Mouse (Mus musculus) embryonic facial prominence, embryonic 10.5 days (tissue): ENCODE measurements around the gene Mroh2a. TPM values are rescaled to one million over a fixed set of nuclear protein-coding genes. Genes with fewer than 3 reads are reported as not detected.

ENCODE experiments used
- DNase-seq: peaks from one replicate; pipeline ENCODE4 v3.0.0-alpha.2; 2017; ENCODE audit warnings: low spot score
- H3K27ac ChIP-seq: fragments of 300-500 bp; sonication (generic); replicated peaks from 2 replicates; pipeline ENCODE4 v1.5.1; 2016; ENCODE audit warnings: mild to moderate bottlenecking
- H3K27me3 ChIP-seq: fragments of 300-500 bp; sonication (generic); replicated peaks from 2 replicates; pipeline ENCODE4 v1.6.1; 2016; ENCODE audit warnings: low read depth, mild to moderate bottlenecking; ENCODE audit not compliant: poor library complexity, severe bottlenecking
- H3K36me3 ChIP-seq: fragments of 300-500 bp; sonication (generic); replicated peaks from 2 replicates; pipeline ENCODE4 v1.6.1; 2016; ENCODE audit warnings: mild to moderate bottlenecking, moderate library complexity
- H3K4me1 ChIP-seq: fragments of 300-500 bp; sonication (generic); 2 replicates; pipeline ENCODE4 v1.6.1; 2016
- H3K4me3 ChIP-seq: fragments of 300-500 bp; sonication (generic); 2 replicates; pipeline ENCODE4 v1.5.1; 2016; ENCODE audit warnings: mild to moderate bottlenecking, moderate library complexity
- H3K9me3 ChIP-seq: fragments of 300-500 bp; sonication (generic); 2 replicates; pipeline ENCODE4 v1.6.1; 2016; ENCODE audit warnings: mild to moderate bottlenecking
- WGBS: fragments of 180-500 bp; shearing (Covaris S2); methylation state at CpG from one replicate; pipeline ENCODE4 v1.1.7; 2016; 5-methylcytosine and 5-hydroxymethylcytosine counted together
- polyA plus RNA-seq: library from polyadenylated mRNA; unstranded; fragments of >200 nt; fragmentation: Nextera tagmentation; extraction: Ambion mirVana; gene quantifications from 2 replicates; pipeline ENCODE4 v1.2.1, GENCODE M21; 2016

The Mroh2a gene
- polyA plus RNA-seq, 1 experiment from 2014 or later: 1.1 TPM

- DNase-seq: no peak
Observed at GRCm38 (mm10) chr1:88280006-88280690, 53.4 kb downstream of the Mroh2a start.

GRCm38 (mm10) chr1:88282301-88282700, 55.5 kb downstream of the Mroh2a start:
- 63% methylated on average over 3 of the region's 3 CpGs for WGBS
- Histone ChIP-seq H3K9me3 (peaks cover 84% of the 10 kb centered on the region), H3K4me1 (no peaks in the 10 kb centered on the region), H3K36me3 (no peaks in the 10 kb centered on the region), H3K27me3 (no peaks in the 10 kb centered on the region), H3K27ac (no peak overlapping the region), H3K4me3 (no peak overlapping the region)
- DNase-seq: no peak

More at GRCm38 (mm10) chr1:88280006-88280690, 53.4 kb downstream of the Mroh2a start:
- no peak overlapping the region for H3K27ac ChIP-seq
- 80% methylated on average over 15 of the region's 15 CpGs for WGBS
- peaks cover 17% of the 10 kb centered on the region for H3K4me1 ChIP-seq
- H3K27me3 ChIP-seq: no peaks in the 10 kb centered on the region
- no peak overlapping the region for H3K4me3 ChIP-seq
- peaks cover 71% of the 10 kb centered on the region for H3K9me3 ChIP-seq
- peaks cover 10% of the 10 kb centered on the region for H3K36me3 ChIP-seq

GRCm38 (mm10) chr1:88283376-88284227, 56.8 kb downstream of the Mroh2a start:
- H3K9me3 ChIP-seq: peaks cover 85% of the 10 kb centered on the region
- H3K4me1 ChIP-seq: no peaks in the 10 kb centered on the region
- no peak overlapping the region for H3K27ac ChIP-seq
- 82% methylated on average over 15 of the region's 15 CpGs for WGBS
- no peaks in the 10 kb centered on the region for H3K36me3 ChIP-seq
- H3K27me3 ChIP-seq: no peaks in the 10 kb centered on the region
- no peak for DNase-seq
- no peak overlapping the region for H3K4me3 ChIP-seq

- Histone ChIP-seq H3K27me3 (no peaks in the 10 kb centered on the region), H3K9me3 (peaks cover 86% of the 10 kb centered on the region), H3K4me1 (no peaks in the 10 kb centered on the region), H3K27ac (no peak overlapping the region), H3K4me3 (no peak overlapping the region), H3K36me3 (no peaks in the 10 kb centered on the region)
- DNase-seq: no peak
- WGBS: 63% methylated on average over 10 of the region's 10 CpGs
Observed at GRCm38 (mm10) chr1:88284228-88284945, 57.6 kb downstream of the Mroh2a start.

GRCm38 (mm10) chr1:88284946-88285320, 58.1 kb downstream of the Mroh2a start:
- H3K27me3 ChIP-seq: no peaks in the 10 kb centered on the region
- H3K36me3 ChIP-seq: no peaks in the 10 kb centered on the region
- no peak overlapping the region for H3K27ac ChIP-seq
- no peaks in the 10 kb centered on the region for H3K4me1 ChIP-seq
- no peak for DNase-seq
- 65% methylated on average over 7 of the region's 7 CpGs for WGBS
- no peak overlapping the region for H3K4me3 ChIP-seq
- H3K9me3 ChIP-seq: peaks cover 88% of the 10 kb centered on the region

GRCm38 (mm10) chr1:88285652-88286051, 58.9 kb downstream of the Mroh2a start:
- 71% methylated on average over 5 of the region's 5 CpGs for WGBS
- Histone ChIP-seq H3K4me3 (no peak overlapping the region), H3K27ac (no peak overlapping the region), H3K36me3 (no peaks in the 10 kb centered on the region), H3K27me3 (no peaks in the 10 kb centered on the region), H3K9me3 (peaks cover 91% of the 10 kb centered on the region), H3K4me1 (no peaks in the 10 kb centered on the region)
- no peak for DNase-seq

GRCm38 (mm10) chr1:88286136-88286845, 59.5 kb downstream of the Mroh2a start:
- Histone ChIP-seq H3K9me3 (peaks cover 94% of the 10 kb centered on the region), H3K4me3 (no peak overlapping the region), H3K27me3 (no peaks in the 10 kb centered on the region), H3K27ac (no peak overlapping the region), H3K36me3 (no peaks in the 10 kb centered on the region), H3K4me1 (no peaks in the 10 kb centered on the region)
- no peak for DNase-seq
- WGBS: 82% methylated on average over 15 of the region's 15 CpGs

- DNase-seq: no peak
- no peaks in the 10 kb centered on the region for H3K4me1 ChIP-seq
- no peak overlapping the region for H3K27ac ChIP-seq
- peaks cover 97% of the 10 kb centered on the region for H3K9me3 ChIP-seq
- WGBS: 74% methylated on average over 13 of the region's 13 CpGs
- no peaks in the 10 kb centered on the region for H3K27me3 ChIP-seq
- no peak overlapping the region for H3K4me3 ChIP-seq
- no peaks in the 10 kb centered on the region for H3K36me3 ChIP-seq
Observed at GRCm38 (mm10) chr1:88286887-88287696, 60.3 kb downstream of the Mroh2a start.

- H3K27ac ChIP-seq: no peak overlapping the region
- no peaks in the 10 kb centered on the region for H3K4me1 ChIP-seq
- DNase-seq: peak; percentile 74
- no peaks in the 10 kb centered on the region for H3K27me3 ChIP-seq
- WGBS: 35% methylated on average over 5 of the region's 5 CpGs
- H3K36me3 ChIP-seq: no peaks in the 10 kb centered on the region
- no peak overlapping the region for H3K4me3 ChIP-seq
- H3K9me3 ChIP-seq: peaks cover 94% of the 10 kb centered on the region
Observed at GRCm38 (mm10) chr1:88287697-88287980, 60.9 kb downstream of the Mroh2a start.

- Histone ChIP-seq H3K36me3 (no peaks in the 10 kb centered on the region), H3K27me3 (no peaks in the 10 kb centered on the region), H3K9me3 (peaks cover 88% of the 10 kb centered on the region), H3K4me3 (no peak overlapping the region), H3K4me1 (no peaks in the 10 kb centered on the region), H3K27ac (no peak overlapping the region)
- 43% methylated on average over 3 of the region's 3 CpGs for WGBS
- no peak for DNase-seq
Observed at GRCm38 (mm10) chr1:88288056-88288788, 61.4 kb downstream of the Mroh2a start.

- Histone ChIP-seq H3K4me1 (no peaks in the 10 kb centered on the region), H3K9me3 (peaks cover 83% of the 10 kb centered on the region), H3K27me3 (no peaks in the 10 kb centered on the region), H3K36me3 (no peaks in the 10 kb centered on the region), H3K4me3 (no peak overlapping the region), H3K27ac (no peak overlapping the region)
- 75% methylated on average over 3 of the region's 3 CpGs for WGBS
- DNase-seq: no peak
Observed at GRCm38 (mm10) chr1:88288789-88289127, 62.0 kb downstream of the Mroh2a start.
